Mouse (Mus musculus): ENCODE data around the gene Setd1b. TPM values are rescaled to one million over a fixed set of nuclear protein-coding genes. Genes with fewer than 3 reads are reported as not detected.
A peak's percentile ranks its signal among the peaks of the same experiment; 100 is the strongest.

Gene Setd1b
- total and polyA plus RNA-seq, 3 experiments, result 2.1 to 90.6 (median 76.7) TPM

DNA sequence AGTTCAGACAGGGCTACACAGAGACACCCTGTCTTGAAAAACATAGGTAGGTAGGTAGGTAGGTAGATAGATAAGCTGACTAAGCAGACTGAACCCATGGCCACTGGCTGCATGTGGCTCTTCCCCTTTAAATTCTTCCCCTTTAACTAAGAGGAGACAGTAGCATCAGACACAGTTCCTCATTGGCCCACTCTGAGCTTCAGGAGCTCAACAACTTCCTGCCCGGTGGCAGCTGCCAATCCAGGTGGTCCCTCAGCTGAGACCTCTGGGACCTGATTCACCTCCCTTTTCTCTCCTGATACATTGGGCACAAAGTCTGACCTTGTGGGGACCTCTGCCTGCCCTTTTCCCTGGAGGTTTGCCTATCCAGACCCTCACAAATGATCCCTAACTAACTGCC lies 10.9 kb downstream of the Setd1b start:
- no peak for ATAC-seq (ENCODE audit: extremely low read depth, insufficient number of reproducible peaks, low FRiP score, poor library complexity, severe bottlenecking)
- peaks cover 66% of the 10 kb centered on the region for H3K4me1 ChIP-seq (ENCODE audit: insufficient read depth, low read depth, low read length)
- no peak for TF ChIP-seq POLR2AphosphoS5 (IDR thresholded peaks at IDR 0.05; ENCODE audit: insufficient replicate concordance, low read depth, low read length)
- no peak for TF ChIP-seq CTCF (IDR thresholded peaks at IDR 0.05; ENCODE audit: low read depth, low read length)
- TF ChIP-seq GATA2 (IDR thresholded peaks at IDR 0.05; ENCODE audit: borderline replicate concordance, low read depth, low read length), result no peak
- no peak for TF ChIP-seq GATA1 (IDR thresholded peaks at IDR 0.05; ENCODE audit: borderline replicate concordance, low read length)
- no peak for DNase-seq (ENCODE audit: low spot score)
- H3K9me3 ChIP-seq (replicated peaks), result no peaks in the 10 kb centered on the region
- H3K36me3 ChIP-seq (replicated peaks), result peaks cover 97% of the 10 kb centered on the region
- H3K4me3 ChIP-seq (ENCODE audit: low read depth, low read length), result no peak overlapping the region
- no peaks in the 10 kb centered on the region for H3K27me3 ChIP-seq (ENCODE audit: insufficient read depth, low read length)

- Histone ChIP-seq H3K27me3 (ENCODE audit: insufficient read depth, low read length) (no peaks in the 10 kb centered on the region), H3K36me3 (replicated peaks) (peaks cover 98% of the 10 kb centered on the region), H3K4me3 (ENCODE audit: low read depth, low read length) (no peak overlapping the region), H3K4me1 (ENCODE audit: insufficient read depth, low read depth, low read length) (peaks cover 49% of the 10 kb centered on the region), H3K9me3 (replicated peaks) (no peaks in the 10 kb centered on the region)
- DNase-seq (ENCODE audit: low spot score), result peak; percentile 57
- no peak for ATAC-seq (ENCODE audit: extremely low read depth, insufficient number of reproducible peaks, low FRiP score, poor library complexity, severe bottlenecking)
- TF ChIP-seq POLR2AphosphoS5 (IDR thresholded peaks at IDR 0.05; ENCODE audit: insufficient replicate concordance, low read depth, low read length) (no peak), CTCF (IDR thresholded peaks at IDR 0.05; ENCODE audit: low read depth, low read length) (peak; percentile 82)
These were observed 13.4 kb downstream of the Setd1b start for GRCm38 (mm10) chr5:123155425-123155824.

DNA sequence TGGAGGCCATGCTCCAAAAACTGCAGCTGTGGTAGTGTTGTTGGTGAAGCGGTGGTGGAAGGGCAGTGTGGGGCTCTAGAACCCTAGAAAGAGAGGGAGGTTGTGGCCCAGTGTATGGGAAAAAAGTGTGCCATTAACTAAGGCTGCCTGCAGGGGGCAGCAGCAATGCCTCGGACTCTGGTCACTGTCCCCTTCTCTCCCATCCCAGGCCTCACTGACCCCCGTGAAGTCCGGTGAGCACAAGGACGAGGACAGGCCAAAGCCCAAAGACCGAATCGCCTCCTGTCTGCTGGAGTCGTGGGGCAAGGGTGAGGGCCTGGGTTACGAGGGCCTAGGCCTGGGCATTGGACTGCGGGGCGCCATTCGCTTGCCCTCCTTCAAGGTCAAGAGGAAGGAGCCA lies 14.8 kb downstream of the Setd1b start:
- ATAC-seq (ENCODE audit: extremely low read depth, insufficient number of reproducible peaks, low FRiP score, poor library complexity, severe bottlenecking), result no peak

DNA sequence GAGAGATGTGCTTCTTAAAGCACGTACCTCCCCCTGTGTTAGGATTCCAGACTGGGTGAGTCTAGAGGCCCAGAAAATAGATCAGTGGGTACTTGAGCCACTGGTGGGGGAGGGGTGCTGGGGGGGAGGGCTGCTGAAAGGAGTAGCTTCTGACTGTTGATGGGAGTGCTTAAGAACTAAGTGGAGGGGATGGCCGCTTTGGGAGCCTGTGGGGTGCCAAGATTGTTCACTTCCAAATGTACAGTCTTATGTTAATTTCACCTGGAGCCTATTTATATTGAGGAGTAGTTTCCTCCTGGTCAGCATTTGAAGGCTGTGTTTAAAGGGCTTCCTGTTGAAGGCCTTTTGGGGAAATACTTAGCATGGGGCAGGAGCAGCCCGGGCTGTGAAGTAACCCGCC lies 16.0 kb downstream of the Setd1b start:
- Histone ChIP-seq H3K36me3 (replicated peaks) (peaks cover 97% of the 10 kb centered on the region), H3K4me3 (ENCODE audit: low read depth, low read length) (no peak overlapping the region), H3K4me1 (ENCODE audit: insufficient read depth, low read depth, low read length) (peaks cover 34% of the 10 kb centered on the region), H3K9me3 (replicated peaks) (no peaks in the 10 kb centered on the region), H3K27me3 (ENCODE audit: insufficient read depth, low read length) (no peaks in the 10 kb centered on the region; the same call in 1 of the 2 replicates)
- ATAC-seq (ENCODE audit: extremely low read depth, insufficient number of reproducible peaks, low FRiP score, poor library complexity, severe bottlenecking), result no peak
- TF ChIP-seq TAL1 (conservative IDR thresholded peaks at IDR 0.05; ENCODE audit: low read depth, low read length) (no peak), GATA1 (IDR thresholded peaks at IDR 0.05; ENCODE audit: borderline replicate concordance, low read length) (no peak), CTCF (IDR thresholded peaks at IDR 0.05; ENCODE audit: low read depth, low read length) (no peak), POLR2AphosphoS5 (IDR thresholded peaks at IDR 0.05; ENCODE audit: insufficient replicate concordance, low read depth, low read length) (no peak), GATA2 (IDR thresholded peaks at IDR 0.05; ENCODE audit: borderline replicate concordance, low read depth, low read length) (no peak)
- no peak for DNase-seq (ENCODE audit: low spot score)

More for the DNA sequence above, 14.8 kb downstream of the Setd1b start:
- Histone ChIP-seq H3K27me3 (ENCODE audit: insufficient read depth, low read length) (no peaks in the 10 kb centered on the region; the same call in 1 of the 2 replicates), H3K9me3 (replicated peaks) (no peaks in the 10 kb centered on the region), H3K4me1 (ENCODE audit: insufficient read depth, low read depth, low read length) (peaks cover 44% of the 10 kb centered on the region), H3K36me3 (replicated peaks) (peaks cover 98% of the 10 kb centered on the region), H3K4me3 (ENCODE audit: low read depth, low read length) (no peak overlapping the region)
- TF ChIP-seq GATA2 (IDR thresholded peaks at IDR 0.05; ENCODE audit: borderline replicate concordance, low read depth, low read length), result no peak
- peak; percentile 57 for TF ChIP-seq CTCF (IDR thresholded peaks at IDR 0.05; ENCODE audit: low read depth, low read length)
- TF ChIP-seq GATA1 (IDR thresholded peaks at IDR 0.05; ENCODE audit: borderline replicate concordance, low read length), result no peak
- TF ChIP-seq POLR2AphosphoS5 (IDR thresholded peaks at IDR 0.05; ENCODE audit: insufficient replicate concordance, low read depth, low read length), result no peak
- no peak for DNase-seq (ENCODE audit: low spot score)

GRCm38 (mm10) chr5:123159446-123159845 lies 17.5 kb downstream of the Setd1b start:
- H3K27me3 ChIP-seq (ENCODE audit: insufficient read depth, low read length), result no peaks in the 10 kb centered on the region; the same call in 1 of the 2 replicates
- TF ChIP-seq GATA2 (IDR thresholded peaks at IDR 0.05; ENCODE audit: borderline replicate concordance, low read depth, low read length) (no peak), CTCF (IDR thresholded peaks at IDR 0.05; ENCODE audit: low read depth, low read length) (no peak), GATA1 (IDR thresholded peaks at IDR 0.05; ENCODE audit: borderline replicate concordance, low read length) (no peak), TAL1 (conservative IDR thresholded peaks at IDR 0.05; ENCODE audit: low read depth, low read length) (no peak), POLR2AphosphoS5 (IDR thresholded peaks at IDR 0.05; ENCODE audit: insufficient replicate concordance, low read depth, low read length) (no peak)
- peaks cover 31% of the 10 kb centered on the region for H3K4me1 ChIP-seq (ENCODE audit: insufficient read depth, low read depth, low read length)
- no peak for DNase-seq (ENCODE audit: low spot score)
- no peak for ATAC-seq (ENCODE audit: extremely low read depth, insufficient number of reproducible peaks, low FRiP score, poor library complexity, severe bottlenecking)
- H3K36me3 ChIP-seq (replicated peaks), result peaks cover 97% of the 10 kb centered on the region
- H3K4me3 ChIP-seq (ENCODE audit: low read depth, low read length), result no peak overlapping the region
- H3K9me3 ChIP-seq (replicated peaks), result no peaks in the 10 kb centered on the region

GRCm38 (mm10) chr5:123159866-123160265 lies 17.9 kb downstream of the Setd1b start:
- DNase-seq (ENCODE audit: low spot score), result no peak
- no peaks in the 10 kb centered on the region for H3K9me3 ChIP-seq (replicated peaks)
- H3K4me3 ChIP-seq (ENCODE audit: low read depth, low read length), result no peak overlapping the region
- peaks cover 31% of the 10 kb centered on the region for H3K4me1 ChIP-seq (ENCODE audit: insufficient read depth, low read depth, low read length)
- no peaks in the 10 kb centered on the region; the same call in 1 of the 2 replicates for H3K27me3 ChIP-seq (ENCODE audit: insufficient read depth, low read length)
- TF ChIP-seq GATA1 (IDR thresholded peaks at IDR 0.05; ENCODE audit: borderline replicate concordance, low read length) (no peak), CTCF (IDR thresholded peaks at IDR 0.05; ENCODE audit: low read depth, low read length) (no peak), POLR2AphosphoS5 (IDR thresholded peaks at IDR 0.05; ENCODE audit: insufficient replicate concordance, low read depth, low read length) (no peak), GATA2 (IDR thresholded peaks at IDR 0.05; ENCODE audit: borderline replicate concordance, low read depth, low read length) (no peak), TAL1 (conservative IDR thresholded peaks at IDR 0.05; ENCODE audit: low read depth, low read length) (no peak)
- ATAC-seq (ENCODE audit: extremely low read depth, insufficient number of reproducible peaks, low FRiP score, poor library complexity, severe bottlenecking), result no peak
- H3K36me3 ChIP-seq (replicated peaks), result peaks cover 97% of the 10 kb centered on the region
